Mouse (Mus musculus) midbrain, embryonic 15.5 days (tissue): ENCODE results near the gene Cped1. TPM values are rescaled to one million over a fixed set of nuclear protein-coding genes. Genes with fewer than 3 reads are reported as not detected.

ENCODE experiments used
- ATAC-seq: fragments of 200-750 bp; cut with Nextera tagmentation; replicated peaks from 2 replicates; pipeline ENCODE4 v1.8.0; 2017; ENCODE audit warnings: moderate TSS enrichment
- H3K27ac ChIP-seq: fragments of 300-500 bp; sonication (generic); 2 replicates; pipeline ENCODE4 v1.5.1; 2015; ENCODE audit warnings: mild to moderate bottlenecking, inconsistent platforms
- H3K27me3 ChIP-seq: fragments of 300-500 bp; sonication (generic); replicated peaks from 2 replicates; pipeline ENCODE4 v1.6.1; 2015; ENCODE audit warnings: inconsistent platforms
- H3K36me3 ChIP-seq: fragments of 300-500 bp; sonication (generic); replicated peaks from 2 replicates; pipeline ENCODE4 v1.6.1; 2015; ENCODE audit warnings: inconsistent platforms
- H3K4me1 ChIP-seq: fragments of 300-500 bp; sonication (generic); 2 replicates; pipeline ENCODE4 v1.6.1; 2015; ENCODE audit warnings: inconsistent platforms
- H3K4me2 ChIP-seq: fragments of 300-500 bp; sonication (generic); 2 replicates; pipeline ENCODE4 v1.6.1; 2015; ENCODE audit warnings: inconsistent platforms, mild to moderate bottlenecking, moderate library complexity
- H3K4me3 ChIP-seq: fragments of 300-500 bp; sonication (generic); 2 replicates; pipeline ENCODE4 v1.5.1; 2015; ENCODE audit warnings: mild to moderate bottlenecking, inconsistent platforms
- H3K9ac ChIP-seq: fragments of 300-500 bp; sonication (generic); 2 replicates; pipeline ENCODE4 v1.6.1; 2015; ENCODE audit warnings: mild to moderate bottlenecking, inconsistent platforms
- H3K9me3 ChIP-seq: fragments of 300-500 bp; sonication (generic); 2 replicates; pipeline ENCODE4 v1.6.1; 2016; ENCODE audit warnings: inconsistent platforms
- WGBS: fragments of 180-500 bp; shearing (Covaris S2); methylation state at CpG from one replicate; pipeline ENCODE4 v1.1.7; 2015; ENCODE audit warnings: mixed read lengths; 5-methylcytosine and 5-hydroxymethylcytosine counted together
- polyA plus RNA-seq: library from polyadenylated mRNA; unstranded; fragments of >200 nt; fragmentation: Nextera tagmentation; extraction: Ambion mirVana; gene quantifications from 2 replicates; pipeline ENCODE4 v1.2.1, GENCODE M21; 2015

Cped1 gene
- polyA plus RNA-seq, 1 experiment from 2014 or later = 3.4 TPM

- H3K27ac ChIP-seq = no peak overlapping the region
- no peaks in the 10 kb centered on the region for H3K9me3 ChIP-seq
- H3K4me3 ChIP-seq = no peak overlapping the region
- H3K4me2 ChIP-seq = peak overlapping the region; percentile 14
- H3K27me3 ChIP-seq = no peaks in the 10 kb centered on the region
- 0 out of 2 replicates have a peak, but pooled peaks cover 10% of the 10 kb centered on the region for H3K4me1 ChIP-seq
- H3K9ac ChIP-seq = no peak overlapping the region
- no peak; the same call in 1 of the 2 replicates for ATAC-seq
- WGBS = 65% methylated on average over 7 of the region's 7 CpGs
- no peaks in the 10 kb centered on the region for H3K36me3 ChIP-seq
Observed at GRCm38 (mm10) chr6:22205751-22206121, 220.0 kb downstream of the Cped1 start.

- Histone ChIP-seq H3K4me3 (no peak overlapping the region), H3K36me3 (no peaks in the 10 kb centered on the region), H3K4me1 (0 out of 2 replicates have a peak, but pooled peaks cover 10% of the 10 kb centered on the region), H3K27me3 (no peaks in the 10 kb centered on the region), H3K9ac (no peak overlapping the region), H3K27ac (no peak overlapping the region), H3K4me2 (peak overlapping the region; percentile 14), H3K9me3 (no peaks in the 10 kb centered on the region)
- ATAC-seq = 0 out of 2 replicates have a peak, but pooled peaks have one; percentile 54
- WGBS = 74% methylated on average over 14 of the region's 14 CpGs
Observed at GRCm38 (mm10) chr6:22206179-22206578, 220.5 kb downstream of the Cped1 start.

GRCm38 (mm10) chr6:22206630-22207293, 221.0 kb downstream of the Cped1 start:
- no peak overlapping the region for H3K4me3 ChIP-seq
- no peaks in the 10 kb centered on the region for H3K27me3 ChIP-seq
- no peaks in the 10 kb centered on the region for H3K36me3 ChIP-seq
- H3K9ac ChIP-seq = no peak overlapping the region
- no peak; the same call in 1 of the 2 replicates for ATAC-seq
- H3K27ac ChIP-seq = no peak overlapping the region
- H3K4me1 ChIP-seq = 0 out of 2 replicates have a peak, but pooled peaks cover 10% of the 10 kb centered on the region
- H3K9me3 ChIP-seq = no peaks in the 10 kb centered on the region
- 85% methylated on average over 6 of the region's 6 CpGs for WGBS
- no peak overlapping the region for H3K4me2 ChIP-seq

GRCm38 (mm10) chr6:22212158-22212557, 226.4 kb downstream of the Cped1 start:
- H3K4me3 ChIP-seq = no peak overlapping the region
- no peak overlapping the region for H3K27ac ChIP-seq
- H3K9ac ChIP-seq = no peak overlapping the region
- ATAC-seq = no peak
- no peaks in the 10 kb centered on the region for H3K27me3 ChIP-seq
- H3K9me3 ChIP-seq = no peaks in the 10 kb centered on the region
- no peaks in the 10 kb centered on the region for H3K36me3 ChIP-seq
- no peaks in the 10 kb centered on the region for H3K4me1 ChIP-seq
- WGBS = 85% methylated on average over 6 of the region's 6 CpGs
- no peak overlapping the region for H3K4me2 ChIP-seq

GRCm38 (mm10) chr6:22213187-22213586, 227.5 kb downstream of the Cped1 start:
- no peaks in the 10 kb centered on the region for H3K9me3 ChIP-seq
- WGBS = 76% methylated on average over 5 of the region's 5 CpGs
- ATAC-seq = no peak

GRCm38 (mm10) chr6:22213813-22214212, 228.1 kb downstream of the Cped1 start:
- 81% methylated on average over 3 of the region's 3 CpGs for WGBS
- H3K9ac ChIP-seq = no peak overlapping the region

More at GRCm38 (mm10) chr6:22213187-22213586, 227.5 kb downstream of the Cped1 start:
- Histone ChIP-seq H3K9ac (no peak overlapping the region), H3K4me1 (no peaks in the 10 kb centered on the region), H3K36me3 (no peaks in the 10 kb centered on the region), H3K4me3 (no peak overlapping the region), H3K4me2 (no peak overlapping the region), H3K27ac (no peak overlapping the region), H3K27me3 (no peaks in the 10 kb centered on the region)

GRCm38 (mm10) chr6:22214665-22215064, 228.9 kb downstream of the Cped1 start:
- ATAC-seq = no peak
- Histone ChIP-seq H3K9me3 (no peaks in the 10 kb centered on the region), H3K4me2 (no peak overlapping the region), H3K9ac (no peak overlapping the region), H3K36me3 (no peaks in the 10 kb centered on the region), H3K4me3 (no peak overlapping the region), H3K4me1 (no peaks in the 10 kb centered on the region), H3K27ac (no peak overlapping the region), H3K27me3 (no peaks in the 10 kb centered on the region)
- WGBS = 87% methylated on average over 6 of the region's 6 CpGs

More at GRCm38 (mm10) chr6:22213813-22214212, 228.1 kb downstream of the Cped1 start:
- H3K4me1 ChIP-seq = no peaks in the 10 kb centered on the region
- H3K36me3 ChIP-seq = no peaks in the 10 kb centered on the region
- H3K27me3 ChIP-seq = no peaks in the 10 kb centered on the region
- no peak overlapping the region for H3K4me2 ChIP-seq
- ATAC-seq = no peak
- H3K27ac ChIP-seq = no peak overlapping the region
- no peak overlapping the region for H3K4me3 ChIP-seq
- no peaks in the 10 kb centered on the region for H3K9me3 ChIP-seq

- H3K36me3 ChIP-seq = no peaks in the 10 kb centered on the region
- ATAC-seq = no peak
- no peaks in the 10 kb centered on the region for H3K4me1 ChIP-seq
- no peak overlapping the region for H3K9ac ChIP-seq
- no peak overlapping the region for H3K4me3 ChIP-seq
- WGBS = 83% methylated on average over 14 of the region's 14 CpGs
- H3K9me3 ChIP-seq = no peaks in the 10 kb centered on the region
- H3K4me2 ChIP-seq = no peak overlapping the region
- no peaks in the 10 kb centered on the region for H3K27me3 ChIP-seq
- no peak overlapping the region for H3K27ac ChIP-seq
Observed at GRCm38 (mm10) chr6:22216276-22216973, 230.7 kb downstream of the Cped1 start.

GRCm38 (mm10) chr6:22221134-22221533, 235.4 kb downstream of the Cped1 start:
- no peak overlapping the region for H3K4me3 ChIP-seq
- H3K27me3 ChIP-seq = no peaks in the 10 kb centered on the region
- no peak for ATAC-seq
- H3K4me2 ChIP-seq = no peak overlapping the region
- H3K9me3 ChIP-seq = no peaks in the 10 kb centered on the region
- WGBS = 95% methylated on average over 8 of the region's 8 CpGs
- H3K9ac ChIP-seq = no peak overlapping the region
- H3K4me1 ChIP-seq = no peaks in the 10 kb centered on the region
- H3K27ac ChIP-seq = no peak overlapping the region
- no peaks in the 10 kb centered on the region for H3K36me3 ChIP-seq

- no peak overlapping the region for H3K4me2 ChIP-seq
- ATAC-seq = no peak
- WGBS = 89% methylated on average over 4 of the region's 4 CpGs
- no peak overlapping the region for H3K4me3 ChIP-seq
- no peak overlapping the region for H3K27ac ChIP-seq
- no peaks in the 10 kb centered on the region for H3K27me3 ChIP-seq
- H3K36me3 ChIP-seq = no peaks in the 10 kb centered on the region
- H3K4me1 ChIP-seq = no peaks in the 10 kb centered on the region
- H3K9ac ChIP-seq = no peak overlapping the region
- H3K9me3 ChIP-seq = no peaks in the 10 kb centered on the region
Observed at GRCm38 (mm10) chr6:22222087-22222486, 236.4 kb downstream of the Cped1 start.

GRCm38 (mm10) chr6:22222947-22223346, 237.2 kb downstream of the Cped1 start:
- H3K4me1 ChIP-seq = no peaks in the 10 kb centered on the region
- no peak for ATAC-seq

GRCm38 (mm10) chr6:22224351-22224750, 238.6 kb downstream of the Cped1 start:
- H3K9me3 ChIP-seq = no peaks in the 10 kb centered on the region
- no peak overlapping the region for H3K4me3 ChIP-seq
- WGBS = 93% methylated on average over 4 of the region's 4 CpGs
- H3K27ac ChIP-seq = no peak overlapping the region
- ATAC-seq = no peak
- no peak overlapping the region for H3K9ac ChIP-seq
- H3K27me3 ChIP-seq = no peaks in the 10 kb centered on the region
- no peaks in the 10 kb centered on the region for H3K36me3 ChIP-seq
- H3K4me2 ChIP-seq = no peak overlapping the region
- no peaks in the 10 kb centered on the region for H3K4me1 ChIP-seq

More at GRCm38 (mm10) chr6:22222947-22223346, 237.2 kb downstream of the Cped1 start:
- Histone ChIP-seq H3K27ac (no peak overlapping the region), H3K27me3 (no peaks in the 10 kb centered on the region), H3K9ac (no peak overlapping the region), H3K4me3 (no peak overlapping the region), H3K9me3 (no peaks in the 10 kb centered on the region), H3K36me3 (no peaks in the 10 kb centered on the region), H3K4me2 (no peak overlapping the region)
- 93% methylated on average over 8 of the region's 8 CpGs for WGBS
